Mouse (Mus musculus) spleen, adult 2 months (tissue): ENCODE measurements around the gene Fkbp15.

Experiments used
- CTCF ChIP-seq: fragments of 200-500 bp; IDR thresholded peaks from 2 replicates; pipeline ENCODE4 v1.5.1; 2011; ENCODE audit warnings: mild to moderate bottlenecking, inconsistent platforms; ENCODE audit not compliant: insufficient read depth, insufficient read length, insufficient replicate concordance; ENCODE audit errors: extremely low read depth
- POLR2A ChIP-seq: fragments of 200-500 bp; IDR thresholded peaks from 2 replicates; pipeline ENCODE4 v1.6.1; 2011; ENCODE audit warnings: low read depth, low read length, inconsistent platforms

- TF ChIP-seq CTCF (no peak), POLR2A (no peak)
These were observed 11.0 kb downstream of the Fkbp15 start for GRCm38 (mm10) chr4:62349371-62349770.
